Mouse (Mus musculus) midbrain, embryonic 10.5 days (tissue): ENCODE measurements at regions not wholly inside any gene's neighbourhood (a gene's known extent, or its start where the extent isn't known, plus 50 kb on each side); places are given as distances from the start of the nearest gene placed in this dataset.

ENCODE experiments used
- DNase-seq: peaks from one replicate; pipeline ENCODE4 v3.0.0-alpha.2; 2017; ENCODE audit warnings: low spot score
- H3K27ac ChIP-seq: fragments of 300-500 bp; sonication (generic); replicated peaks from 2 replicates; pipeline ENCODE4 v1.5.1; 2016; ENCODE audit warnings: mild to moderate bottlenecking
- H3K27me3 ChIP-seq: fragments of 300-500 bp; sonication (generic); 2 replicates; pipeline ENCODE4 v1.6.1; 2016; ENCODE audit warnings: low read depth, mild to moderate bottlenecking; ENCODE audit not compliant: poor library complexity, severe bottlenecking
- H3K36me3 ChIP-seq: fragments of 300-500 bp; sonication (generic); 2 replicates; pipeline ENCODE4 v1.6.1; 2016; ENCODE audit warnings: mild to moderate bottlenecking, moderate library complexity
- H3K4me1 ChIP-seq: fragments of 300-500 bp; sonication (generic); 2 replicates; pipeline ENCODE4 v1.6.1; 2016
- H3K4me3 ChIP-seq: fragments of 300-500 bp; sonication (generic); 2 replicates; pipeline ENCODE4 v1.5.1; 2016; ENCODE audit warnings: mild to moderate bottlenecking, moderate library complexity
- H3K9me3 ChIP-seq: fragments of 300-500 bp; sonication (generic); replicated peaks from 2 replicates; pipeline ENCODE4 v1.6.1; 2016; ENCODE audit warnings: mild to moderate bottlenecking
- WGBS: fragments of 180-500 bp; shearing (Covaris S2); methylation state at CpG from one replicate; pipeline ENCODE4 v1.1.7; 2016; 5-methylcytosine and 5-hydroxymethylcytosine counted together

DNA sequence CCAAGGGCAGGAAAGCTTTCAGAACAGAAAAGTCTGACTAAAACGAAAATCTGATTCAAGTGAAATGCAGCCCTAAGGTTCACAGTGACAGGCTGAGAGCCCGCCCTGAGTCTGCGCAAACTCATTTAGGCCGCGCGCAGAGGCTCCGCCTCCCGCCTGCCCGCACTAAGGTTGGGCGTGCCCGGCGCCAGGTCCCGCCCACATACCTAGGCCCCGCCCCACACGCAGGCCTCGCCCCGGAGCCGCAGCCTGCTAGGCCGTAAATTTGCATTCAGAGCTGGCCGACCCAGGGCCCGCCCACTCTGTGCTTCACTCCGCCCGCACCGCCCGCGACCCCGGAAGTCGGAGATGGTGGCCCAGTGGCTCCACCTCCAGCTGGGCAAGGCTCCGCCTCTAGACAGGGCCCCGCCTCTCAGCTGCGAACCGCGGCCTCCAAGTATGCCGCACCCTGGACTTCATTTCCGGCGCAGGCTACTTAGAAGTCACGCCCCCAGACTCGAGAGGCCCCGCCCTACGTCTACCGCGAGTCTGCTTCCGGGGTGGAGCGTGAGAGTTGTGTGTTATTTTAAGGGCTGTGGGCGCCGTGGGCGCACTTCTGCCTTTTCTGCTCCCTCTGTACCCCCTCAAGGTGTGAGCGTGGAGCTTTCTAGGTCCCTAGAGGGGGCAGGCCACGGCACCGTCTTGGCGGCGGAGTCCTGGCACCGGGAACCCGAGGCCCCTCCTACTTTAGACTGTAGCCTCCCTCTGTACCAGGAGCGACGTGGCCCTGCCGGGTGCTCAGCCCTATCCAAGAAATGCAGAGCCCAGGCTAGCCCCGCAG, 52.3 kb upstream of the Wnt7b start:
- under 1% methylated on average over 58 of the region's 58 CpGs for WGBS
- Histone ChIP-seq H3K27me3 (peaks cover 55% of the 10 kb centered on the region), H3K4me3 (peak overlapping the region; percentile 73), H3K4me1 (peaks cover 22% of the 10 kb centered on the region), H3K36me3 (no peaks in the 10 kb centered on the region), H3K9me3 (no peaks in the 10 kb centered on the region), H3K27ac (peak overlapping the region; percentile 94)
- DNase-seq, result peak; percentile 100

DNA sequence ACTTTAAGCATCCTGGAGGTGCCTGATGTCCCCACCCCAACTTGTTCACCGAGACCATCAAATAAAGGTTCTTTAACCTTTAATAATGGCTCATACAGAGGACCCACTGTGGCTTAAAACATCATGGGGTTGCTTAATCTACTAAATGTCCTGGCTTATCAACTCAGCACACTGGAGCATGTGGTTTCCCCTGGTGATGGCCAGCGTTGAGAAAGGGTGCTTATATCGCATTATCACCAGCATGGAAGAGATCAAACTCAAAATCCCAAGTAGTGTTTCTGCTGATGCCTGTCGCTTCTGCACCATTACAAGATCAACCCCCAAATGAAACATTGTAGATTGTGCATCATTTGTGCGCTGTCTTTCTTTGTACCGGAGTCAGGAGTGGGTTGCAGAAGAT, 53.2 kb upstream of the Wnt7b start:
- peaks cover 52% of the 10 kb centered on the region for H3K27me3 ChIP-seq
- peak overlapping the region; percentile 73 for H3K4me3 ChIP-seq
- peaks cover 22% of the 10 kb centered on the region for H3K4me1 ChIP-seq
- 94% methylated on average over 6 of the region's 6 CpGs for WGBS
- H3K27ac ChIP-seq, result peak overlapping the region; percentile 94
- no peaks in the 10 kb centered on the region for H3K36me3 ChIP-seq
- DNase-seq, result no peak
- H3K9me3 ChIP-seq, result no peaks in the 10 kb centered on the region

DNA sequence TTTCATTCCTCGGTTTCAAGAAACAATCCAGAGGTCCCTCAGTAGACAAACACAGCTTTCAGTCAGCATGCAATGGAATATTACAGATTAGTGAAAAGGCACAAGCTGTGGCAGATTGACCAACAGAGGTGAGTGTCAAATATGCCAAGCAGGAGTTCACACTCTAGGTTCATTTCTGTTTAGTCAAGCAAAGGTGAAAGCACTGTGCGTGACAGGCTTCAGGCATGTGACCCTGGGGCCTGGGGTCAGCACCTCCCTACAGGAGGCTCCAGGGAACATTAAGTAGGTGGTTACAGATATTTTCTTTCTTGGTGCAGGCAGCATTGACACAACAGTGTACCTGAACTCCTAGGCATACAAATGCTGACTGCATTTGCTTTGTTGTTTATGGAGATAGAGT, 57.3 kb upstream of the Wnt7b start:
- peaks cover 7% of the 10 kb centered on the region for H3K4me1 ChIP-seq
- 78% methylated on average over 2 of the region's 2 CpGs for WGBS
- no peak for DNase-seq
- no peaks in the 10 kb centered on the region for H3K36me3 ChIP-seq
- no peaks in the 10 kb centered on the region for H3K9me3 ChIP-seq
- H3K27me3 ChIP-seq, result peaks cover 70% of the 10 kb centered on the region
- no peak overlapping the region for H3K4me3 ChIP-seq
- H3K27ac ChIP-seq, result no peak overlapping the region

DNA sequence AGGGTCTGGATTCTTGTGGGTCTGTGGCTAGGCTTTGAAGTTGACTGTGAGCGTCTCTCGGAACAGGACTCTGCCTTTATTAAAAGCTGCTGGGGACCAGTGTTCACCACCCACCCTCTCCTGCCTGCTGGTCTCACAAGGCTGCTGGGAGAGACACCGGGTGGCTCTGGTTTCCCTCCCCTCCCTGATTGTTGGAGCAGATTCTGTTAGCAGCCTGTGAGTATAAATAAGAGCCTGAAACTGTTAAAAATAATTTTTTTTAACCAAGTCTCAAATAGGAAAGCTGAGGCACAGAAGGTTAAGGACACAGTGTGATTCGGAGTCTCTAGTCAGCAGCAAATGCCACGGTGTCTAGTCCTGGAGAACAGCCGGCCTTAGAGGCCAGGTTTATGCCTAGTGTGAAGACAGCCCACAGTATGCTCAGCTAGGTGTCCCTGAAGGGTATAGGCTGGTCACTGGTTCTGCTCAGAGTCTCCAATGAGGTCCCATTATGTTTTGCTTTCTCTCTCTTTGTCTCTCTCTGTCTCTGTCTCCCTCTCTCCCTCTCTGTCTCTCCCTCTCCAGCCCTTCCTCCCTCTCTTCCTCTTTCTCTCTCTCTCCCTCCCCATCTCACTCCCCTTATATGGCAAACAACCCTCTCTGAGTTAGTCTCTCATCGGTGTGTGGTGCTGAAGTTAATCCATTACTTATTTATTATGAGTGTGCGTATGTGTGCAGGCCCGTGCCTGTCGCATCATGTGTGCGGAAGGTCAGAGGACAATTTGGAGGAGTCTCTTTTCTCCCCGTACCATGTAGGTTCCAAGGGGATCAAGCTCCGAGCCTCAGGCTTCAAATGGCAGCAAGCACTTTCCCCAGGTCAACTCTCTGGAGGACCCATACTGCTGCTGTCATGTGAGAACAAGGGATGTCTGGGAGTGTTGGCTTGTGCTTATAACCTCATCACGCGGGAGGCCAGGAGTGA, 59.1 kb upstream of the Wnt7b start:
- H3K4me1 ChIP-seq, result peaks cover 9% of the 10 kb centered on the region
- H3K27me3 ChIP-seq, result peaks cover 86% of the 10 kb centered on the region
- H3K36me3 ChIP-seq, result no peaks in the 10 kb centered on the region
- 83% methylated on average over 15 of the region's 15 CpGs for WGBS
- H3K27ac ChIP-seq, result no peak overlapping the region
- H3K4me3 ChIP-seq, result no peak overlapping the region
- H3K9me3 ChIP-seq, result no peaks in the 10 kb centered on the region
- no peak for DNase-seq

DNA sequence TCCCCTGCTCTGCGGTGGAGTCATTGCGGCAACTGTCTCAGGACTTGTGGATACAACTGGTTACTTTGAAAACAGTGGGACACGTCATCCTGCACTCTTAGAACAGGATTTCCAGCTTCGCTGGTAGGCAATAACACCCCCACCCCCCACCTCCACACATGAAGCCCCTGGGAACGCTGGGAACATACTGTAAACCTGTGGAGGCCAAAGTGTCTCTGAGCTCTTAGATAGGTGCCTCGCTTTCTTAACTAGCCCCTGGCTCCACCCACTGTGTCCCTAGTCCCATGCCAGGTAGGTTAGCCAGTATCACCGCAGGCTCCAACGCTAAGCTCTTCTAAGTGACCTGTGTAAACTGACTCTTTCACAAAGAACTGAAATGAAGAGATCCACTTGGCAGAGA, 63.1 kb upstream of the Wnt7b start:
- DNase-seq, result no peak
- Histone ChIP-seq H3K9me3 (no peaks in the 10 kb centered on the region), H3K4me3 (no peak overlapping the region), H3K27me3 (peaks cover 100% of the 10 kb centered on the region), H3K36me3 (no peaks in the 10 kb centered on the region), H3K4me1 (peaks cover 15% of the 10 kb centered on the region), H3K27ac (no peak overlapping the region)
- 56% methylated on average over 8 of the region's 8 CpGs for WGBS

DNA sequence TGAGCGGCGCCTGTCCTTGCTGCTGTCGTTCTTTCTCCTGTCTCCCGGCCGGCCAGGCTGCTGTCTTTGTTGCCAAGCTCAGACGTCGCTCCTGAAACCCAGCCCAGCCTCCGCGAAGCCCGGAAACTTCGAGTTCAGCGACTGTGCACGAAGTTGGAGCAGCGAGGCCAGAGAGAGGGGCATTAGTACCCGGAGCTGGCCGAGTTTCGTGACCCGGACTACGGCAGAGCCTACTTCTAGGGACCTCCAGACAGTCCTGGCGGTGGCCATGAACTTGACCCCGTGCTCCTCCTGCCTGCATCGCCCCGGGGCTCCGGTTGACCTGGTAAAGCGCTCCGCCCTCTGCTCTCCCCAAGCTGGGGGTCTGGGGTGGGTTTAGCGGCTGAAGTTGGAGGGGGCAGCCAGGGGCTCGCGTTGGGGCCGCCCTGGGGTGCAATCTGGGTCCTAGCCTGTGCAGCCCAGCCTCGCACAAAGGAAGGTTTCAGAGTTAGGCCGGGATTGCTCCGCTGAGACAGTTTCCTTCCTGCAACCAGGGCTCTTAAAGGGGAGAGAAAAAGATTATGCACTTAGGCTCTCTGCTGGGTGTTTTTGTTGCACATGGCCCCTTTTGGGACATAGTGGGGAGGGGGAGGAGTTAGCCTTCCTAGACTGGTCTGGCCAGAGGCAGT, 63.8 kb upstream of the Wnt7b start:
- peak; percentile 51 for DNase-seq
- H3K36me3 ChIP-seq, result no peaks in the 10 kb centered on the region
- H3K27ac ChIP-seq, result peak overlapping the region; percentile 52; the same call in 1 of the 2 replicates
- no peaks in the 10 kb centered on the region for H3K9me3 ChIP-seq
- H3K4me1 ChIP-seq, result peaks cover 15% of the 10 kb centered on the region
- H3K27me3 ChIP-seq, result peaks cover 100% of the 10 kb centered on the region
- peak overlapping the region; percentile 45 for H3K4me3 ChIP-seq
- WGBS, result 2% methylated on average over 33 of the region's 33 CpGs

DNA sequence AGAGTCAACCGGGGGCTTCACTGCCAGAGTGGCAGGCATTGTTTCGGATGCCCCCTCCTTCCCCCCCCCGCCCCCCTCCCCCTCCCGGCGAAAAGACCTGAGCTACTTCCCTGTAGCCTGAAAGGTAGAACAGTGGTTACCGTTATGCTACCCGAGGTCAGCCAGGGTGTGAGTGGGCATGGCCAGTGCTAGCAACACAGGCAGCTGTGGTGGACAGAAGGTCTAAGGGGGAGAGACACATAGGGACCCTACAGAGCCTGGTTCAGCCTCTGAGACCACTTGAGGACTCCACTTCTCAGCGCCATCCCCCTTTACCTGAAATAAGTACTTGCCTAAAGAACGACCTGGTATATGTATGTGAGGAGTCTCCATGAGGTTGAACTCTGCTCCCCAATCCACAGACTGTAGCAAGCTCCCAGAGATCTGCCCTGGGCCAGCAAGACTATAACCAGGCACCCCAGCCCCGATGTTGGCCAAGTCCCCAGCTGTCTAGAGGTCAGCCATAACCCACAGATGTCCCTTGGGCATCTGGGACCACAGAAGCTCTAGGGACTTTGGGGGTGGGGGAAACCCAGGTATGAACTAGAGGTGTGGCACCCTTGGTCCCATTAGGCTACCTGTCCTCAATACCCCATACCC, 64.5 kb upstream of the Wnt7b start:
- Histone ChIP-seq H3K4me1 (peaks cover 15% of the 10 kb centered on the region), H3K27me3 (peaks cover 100% of the 10 kb centered on the region), H3K27ac (no peak overlapping the region), H3K36me3 (no peaks in the 10 kb centered on the region), H3K9me3 (no peaks in the 10 kb centered on the region), H3K4me3 (peak overlapping the region; percentile 45; the same call in 1 of the 2 replicates)
- WGBS, result 34% methylated on average over 8 of the region's 10 CpGs
- DNase-seq, result no peak

DNA sequence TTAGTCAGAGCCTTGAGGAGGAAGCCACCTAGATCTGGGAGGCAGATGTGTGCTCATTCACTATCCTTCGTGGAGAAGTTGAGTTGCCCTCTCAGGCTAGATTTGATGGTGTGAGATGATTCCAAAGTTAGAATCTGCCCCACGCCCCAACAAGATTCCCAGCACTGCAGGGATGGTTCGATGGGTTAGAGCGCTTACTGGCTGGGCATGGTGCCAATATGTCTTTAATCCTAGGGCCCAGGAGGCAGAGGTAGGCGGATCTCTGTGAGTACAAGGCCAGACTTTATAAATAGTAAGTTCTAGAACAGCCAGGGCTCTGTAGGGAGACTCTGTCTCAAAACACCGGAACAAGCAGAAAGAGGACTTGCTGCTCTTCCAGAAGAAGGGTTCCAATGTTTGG, 65.3 kb upstream of the Wnt7b start:
- no peaks in the 10 kb centered on the region for H3K36me3 ChIP-seq
- no peaks in the 10 kb centered on the region for H3K9me3 ChIP-seq
- no peak for DNase-seq
- peaks cover 15% of the 10 kb centered on the region for H3K4me1 ChIP-seq
- 88% methylated on average over 6 of the region's 6 CpGs for WGBS
- no peak overlapping the region for H3K4me3 ChIP-seq
- H3K27me3 ChIP-seq, result peaks cover 100% of the 10 kb centered on the region
- no peak overlapping the region for H3K27ac ChIP-seq

DNA sequence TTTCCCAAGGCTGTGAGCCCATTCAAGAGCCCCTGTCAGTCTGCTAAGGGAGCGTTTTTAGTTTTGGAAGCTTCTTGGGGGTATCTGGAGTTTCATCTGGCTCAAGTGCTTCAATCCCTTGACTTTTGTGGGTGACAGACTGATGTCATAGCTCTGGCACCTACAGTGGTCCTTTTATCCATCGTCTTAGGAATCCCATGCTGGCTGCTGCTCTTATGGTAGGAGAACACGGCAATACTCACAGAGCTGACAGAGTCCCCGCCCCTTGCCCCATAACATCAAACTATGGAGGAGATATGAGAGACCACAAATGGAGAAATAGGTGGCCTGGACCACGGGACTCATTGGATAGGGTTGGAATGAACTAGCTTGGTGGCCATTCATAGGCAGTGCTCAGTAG, 68.0 kb upstream of the Wnt7b start:
- Histone ChIP-seq H3K4me1 (peaks cover 20% of the 10 kb centered on the region), H3K36me3 (no peaks in the 10 kb centered on the region), H3K9me3 (no peaks in the 10 kb centered on the region), H3K27me3 (peaks cover 100% of the 10 kb centered on the region), H3K4me3 (no peak overlapping the region), H3K27ac (no peak overlapping the region)
- 85% methylated on average over 5 of the region's 5 CpGs for WGBS
- no peak for DNase-seq

DNA sequence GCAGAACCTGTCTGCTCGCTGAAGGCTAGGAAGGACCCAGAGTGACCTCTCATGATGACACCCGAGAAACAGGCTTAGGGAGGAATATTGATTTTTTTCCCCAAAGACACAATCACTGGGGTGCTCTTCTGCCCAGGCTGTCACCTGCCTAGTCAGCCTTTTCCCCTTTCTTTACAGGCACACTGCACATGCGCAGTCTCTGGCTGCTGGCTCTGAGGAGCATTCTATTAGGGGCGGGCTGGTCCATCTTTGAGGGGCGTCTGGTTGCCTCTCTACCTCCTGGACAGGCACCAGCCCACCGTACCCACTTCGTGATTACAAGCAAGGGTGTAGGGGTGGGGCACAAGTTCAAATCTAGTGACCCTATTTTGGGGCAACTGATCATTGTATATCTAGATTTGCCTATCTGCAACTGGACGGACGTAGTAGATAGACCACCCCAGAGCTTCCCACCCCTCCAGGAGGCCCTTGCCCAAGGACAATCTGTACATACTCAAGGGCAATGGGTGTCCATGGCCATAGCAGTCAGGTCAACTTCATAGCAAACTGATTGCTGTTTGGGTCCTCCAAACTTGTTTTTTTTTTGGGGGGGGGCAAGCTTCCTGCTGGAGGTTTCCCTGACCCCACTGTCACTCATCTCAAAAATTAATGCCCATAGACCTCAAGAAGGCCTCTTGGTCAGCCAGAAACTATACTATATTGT, 69.6 kb upstream of the Wnt7b start:
- H3K27ac ChIP-seq, result no peak overlapping the region
- no peak for DNase-seq
- H3K4me3 ChIP-seq, result no peak overlapping the region
- no peaks in the 10 kb centered on the region for H3K9me3 ChIP-seq
- peaks cover 9% of the 10 kb centered on the region for H3K4me1 ChIP-seq
- peaks cover 100% of the 10 kb centered on the region for H3K27me3 ChIP-seq
- no peaks in the 10 kb centered on the region for H3K36me3 ChIP-seq
- WGBS, result 84% methylated on average over 9 of the region's 9 CpGs

DNA sequence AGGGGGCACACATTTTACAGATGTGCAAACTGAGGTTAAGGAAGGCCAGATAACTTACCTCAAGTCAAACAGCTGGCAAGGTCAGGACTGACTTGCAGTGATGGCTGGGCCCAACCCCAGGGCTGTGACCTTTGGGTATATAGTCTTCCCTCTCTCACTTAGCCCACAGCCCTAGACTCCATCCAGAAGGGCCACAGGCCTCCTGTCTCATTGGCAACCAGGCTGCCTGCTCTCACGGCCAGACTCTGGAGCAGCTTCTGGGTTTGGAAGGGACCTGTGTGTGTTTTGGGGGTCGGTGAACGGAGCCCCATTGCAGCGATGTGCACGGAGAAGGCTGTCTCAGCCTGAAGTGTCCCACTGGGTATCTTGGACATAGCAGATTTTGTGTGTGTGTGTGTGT, 70.2 kb upstream of the Wnt7b start:
- no peak overlapping the region for H3K27ac ChIP-seq
- no peaks in the 10 kb centered on the region for H3K9me3 ChIP-seq
- H3K4me1 ChIP-seq, result peaks cover 8% of the 10 kb centered on the region
- no peaks in the 10 kb centered on the region for H3K36me3 ChIP-seq
- no peak for DNase-seq
- 90% methylated on average over 5 of the region's 5 CpGs for WGBS
- no peak overlapping the region for H3K4me3 ChIP-seq
- H3K27me3 ChIP-seq, result peaks cover 100% of the 10 kb centered on the region
